Mouse (Mus musculus) neural tube, embryonic 12.5 days (tissue): ENCODE results near the gene Nkapl. TPM values are rescaled to one million over a fixed set of nuclear protein-coding genes. Genes with fewer than 3 reads are reported as not detected.

Experiments used
- ATAC-seq: fragments of 200-750 bp; cut with Nextera tagmentation; 2 replicates; pipeline ENCODE4 v1.8.0; 2017; ENCODE audit warnings: low read depth, mild to moderate bottlenecking, moderate TSS enrichment, moderate library complexity; ENCODE audit not compliant: low FRiP score
- H3K27ac ChIP-seq: fragments of 300-500 bp; sonication (generic); 2 replicates; pipeline ENCODE4 v1.5.1; 2016
- H3K27me3 ChIP-seq: fragments of 300-500 bp; sonication (generic); replicated peaks from 2 replicates; pipeline ENCODE4 v1.6.1; 2016; ENCODE audit warnings: mild to moderate bottlenecking
- H3K36me3 ChIP-seq: fragments of 300-500 bp; sonication (generic); 2 replicates; pipeline ENCODE4 v1.6.1; 2016; ENCODE audit warnings: mild to moderate bottlenecking
- H3K4me1 ChIP-seq: fragments of 300-500 bp; sonication (generic); 2 replicates; pipeline ENCODE4 v1.6.1; 2016
- H3K4me2 ChIP-seq: fragments of 300-500 bp; sonication (generic); replicated peaks from 2 replicates; pipeline ENCODE4 v1.6.1; 2016; ENCODE audit warnings: mild to moderate bottlenecking
- H3K4me3 ChIP-seq: fragments of 300-500 bp; sonication (generic); 2 replicates; pipeline ENCODE4 v1.5.1; 2016
- H3K9ac ChIP-seq: fragments of 300-500 bp; sonication (generic); 2 replicates; pipeline ENCODE4 v1.6.1; 2016; ENCODE audit warnings: mild to moderate bottlenecking
- H3K9me3 ChIP-seq: fragments of 300-500 bp; sonication (generic); 2 replicates; pipeline ENCODE4 v1.6.1; 2016; ENCODE audit warnings: mild to moderate bottlenecking
- WGBS: fragments of 180-500 bp; shearing (Covaris S2); methylation state at CpG from one replicate; pipeline ENCODE4 v1.1.7; 2016; 5-methylcytosine and 5-hydroxymethylcytosine counted together
- microRNA counts: library from miRNA; unstranded; fragments of <30 nt; microRNA quantifications from one replicate; lab custom pipeline; 2017
- microRNA-seq: library from miRNA; unstranded; fragments of <30 nt; microRNA quantifications from one replicate; pipeline ENCODE4, GENCODE M21; 2017
- polyA plus RNA-seq: library from polyadenylated mRNA; unstranded; fragments of >200 nt; fragmentation: Nextera tagmentation; extraction: Ambion mirVana; gene quantifications from 2 replicates; pipeline ENCODE4 v1.2.1, GENCODE M21; 2016

The Nkapl gene
- polyA plus RNA-seq, 1 experiment from 2014 or later: 2.2 TPM

DNA sequence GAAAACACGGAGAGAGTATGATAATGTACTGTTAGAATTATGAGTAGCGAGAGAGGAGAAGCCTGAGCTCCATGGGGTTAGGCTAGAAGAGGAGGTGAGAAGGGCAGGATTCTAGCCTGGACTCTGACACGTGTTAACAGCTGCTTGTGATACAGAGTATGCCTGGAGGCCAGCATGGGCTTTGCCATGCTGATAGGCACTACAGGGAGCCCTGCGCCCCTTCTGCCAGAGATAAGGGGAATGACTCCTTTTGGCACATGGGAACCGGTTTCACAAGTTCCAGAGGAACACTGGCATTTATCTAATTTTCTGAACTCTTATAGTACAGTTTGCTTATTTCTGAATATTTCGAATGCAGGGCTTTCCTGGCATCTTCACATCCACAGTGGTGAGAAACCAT lies 49.4 kb downstream of the Nkapl start:
- H3K9ac ChIP-seq: no peak overlapping the region
- H3K36me3 ChIP-seq: no peaks in the 10 kb centered on the region
- no peaks in the 10 kb centered on the region for H3K27me3 ChIP-seq
- H3K4me3 ChIP-seq: no peak overlapping the region
- no peak overlapping the region for H3K27ac ChIP-seq
- H3K4me2 ChIP-seq: no peak overlapping the region
- no peaks in the 10 kb centered on the region for H3K4me1 ChIP-seq
- H3K9me3 ChIP-seq: no peaks in the 10 kb centered on the region
- no peak for ATAC-seq
- WGBS: 71% methylated on average over 6 of the region's 6 CpGs

DNA sequence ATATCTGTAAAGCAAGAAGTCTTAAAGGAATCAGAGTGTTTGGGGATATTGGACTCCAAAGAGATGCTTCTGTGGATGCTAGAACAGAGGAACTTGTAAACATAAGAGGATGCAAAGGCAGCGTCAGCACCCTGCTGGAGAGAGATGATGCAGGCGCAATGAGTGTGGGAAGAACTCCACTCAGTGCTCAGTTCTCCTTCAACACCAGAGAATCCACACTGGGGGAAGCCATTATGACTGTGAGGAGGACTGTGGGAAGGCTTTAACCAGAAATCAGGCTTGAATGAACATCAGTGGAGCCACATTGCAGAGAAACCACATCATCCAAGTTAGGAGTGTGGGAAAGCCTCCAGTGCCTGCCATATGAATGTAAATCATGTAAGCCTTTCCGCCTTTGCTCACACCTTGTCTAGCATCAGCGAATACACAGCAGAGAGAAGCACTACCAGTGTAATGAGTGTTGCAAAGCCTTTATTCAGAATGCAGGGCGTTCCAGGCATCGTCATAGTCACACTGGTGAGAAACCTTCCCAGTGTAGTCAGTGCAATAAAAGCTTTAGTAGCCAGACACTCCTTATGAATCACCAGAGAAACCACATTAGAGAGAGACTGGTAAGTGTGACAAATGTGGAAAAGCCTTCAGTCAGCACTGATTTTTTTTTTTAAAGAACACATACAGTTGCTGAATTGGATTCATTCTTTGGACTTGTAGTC lies 50.9 kb downstream of the Nkapl start:
- ATAC-seq: no peak
- no peak overlapping the region for H3K27ac ChIP-seq
- WGBS: 72% methylated on average over 6 of the region's 6 CpGs
- no peaks in the 10 kb centered on the region for H3K4me1 ChIP-seq
- H3K9ac ChIP-seq: no peak overlapping the region
- H3K4me2 ChIP-seq: no peak overlapping the region
- H3K9me3 ChIP-seq: no peaks in the 10 kb centered on the region
- no peaks in the 10 kb centered on the region for H3K36me3 ChIP-seq
- H3K4me3 ChIP-seq: no peak overlapping the region
- H3K27me3 ChIP-seq: no peaks in the 10 kb centered on the region

MicroRNAs within 50 kb of the gene (microRNA counts, 519-probe panel; counts per million panel counts)
- 3,906 counts per million, percentile 75 among the panel's probes with 10 or more counts for microRNA mmu-miR-1896 (lab: Ali Mortazavi, UCI)

Small RNAs within 50 kb of the gene (microRNA-seq; reads per million reads assigned to microRNA genes)
- not detected for gene Mir1896

Other genes with a start within 250 kb of the Nkapl start
- gene Gpx5, start 175.8 kb downstream of the Nkapl start, polyA plus RNA-seq: not detected in 2 replicates
- 0.15 TPM in 1 of 2 replicates, not detected in the other for gene Gpx6, start 156.4 kb downstream of the Nkapl start, polyA plus RNA-seq
- not detected in 2 replicates for gene Olfr1367, start 121.6 kb downstream of the Nkapl start, polyA plus RNA-seq
- 14.9 and 15.8 TPM in 2 replicates for gene Zscan12, start 105.7 kb downstream of the Nkapl start, polyA plus RNA-seq
- gene Zkscan3, start 65.8 kb downstream of the Nkapl start, polyA plus RNA-seq: 88.2 and 89.0 TPM in 2 replicates
- gene Pgbd1, start 27.5 kb downstream of the Nkapl start, polyA plus RNA-seq: 4.2 and 4.5 TPM in 2 replicates
- 22.9 and 26.7 TPM in 2 replicates for gene Zscan26, start 14.8 kb downstream of the Nkapl start, polyA plus RNA-seq
- 6.0 and 6.2 TPM in 2 replicates for gene Zkscan4, start 10.4 kb upstream of the Nkapl start, polyA plus RNA-seq
- gene Gm10065, start 10.9 kb upstream of the Nkapl start, polyA plus RNA-seq: not detected in 2 replicates
- 0.19 and 0.40 TPM in 2 replicates for gene AK157302, start 26.7 kb upstream of the Nkapl start, polyA plus RNA-seq
- gene Gm11273, start 32.9 kb upstream of the Nkapl start, polyA plus RNA-seq: 2.4 and 3.0 TPM in 2 replicates
- 5.9 and 6.8 TPM in 2 replicates for gene Zkscan8, start 62.6 kb upstream of the Nkapl start, polyA plus RNA-seq
- 0.14 TPM in 2 replicates for gene Olfr1366, start 74.3 kb upstream of the Nkapl start, polyA plus RNA-seq
- gene Olfr1535, start 91.4 kb upstream of the Nkapl start, polyA plus RNA-seq: 0.06 TPM in 1 of 2 replicates, not detected in the other
- not detected in 2 replicates for gene Olfr1364, start 113.2 kb upstream of the Nkapl start, polyA plus RNA-seq
- not detected in 2 replicates for gene Olfr1362, start 145.5 kb upstream of the Nkapl start, polyA plus RNA-seq
- not detected in 2 replicates for gene Olfr11, start 174.0 kb upstream of the Nkapl start, polyA plus RNA-seq
- gene Olfr1361, start 194.9 kb upstream of the Nkapl start, polyA plus RNA-seq: not detected in 2 replicates
- gene Olfr1360, start 208.9 kb upstream of the Nkapl start, polyA plus RNA-seq: not detected in 2 replicates
- gene Olfr1359, start 229.6 kb upstream of the Nkapl start, polyA plus RNA-seq: not detected in 2 replicates
- 1.6 and 1.7 TPM in 2 replicates for gene Hist1h2bl, start 247.6 kb upstream of the Nkapl start, polyA plus RNA-seq
- 16.2 and 34.8 TPM in 2 replicates for gene Hist1h2ai, start 247.9 kb upstream of the Nkapl start, polyA plus RNA-seq
- gene Hist1h3h, start 249.2 kb upstream of the Nkapl start, polyA plus RNA-seq: 14.0 and 17.0 TPM in 2 replicates